Mouse (Mus musculus): ENCODE data around the gene Calml4.

- TF ChIP-seq CTCF (conservative IDR thresholded peaks at IDR 0.05; ENCODE audit: low read length), result no peak
- no peak for TF ChIP-seq NANOG (IDR thresholded peaks at IDR 0.05; ENCODE audit: borderline replicate concordance, low read length)
These were observed 12.8 kb downstream of the Calml4 start for GRCm38 (mm10) chr9:62870728-62871127.

Data from E14TG2a.4 (cell line).